Mouse (Mus musculus) retina, postnatal 1 day (tissue): Measurements from ENCODE around the gene Hoxd8.

Experiments
- DNase-seq: peaks from one replicate; pipeline ENCODE4 v3.0.0-alpha.2; 2012

Gene Hoxd8

DNA sequence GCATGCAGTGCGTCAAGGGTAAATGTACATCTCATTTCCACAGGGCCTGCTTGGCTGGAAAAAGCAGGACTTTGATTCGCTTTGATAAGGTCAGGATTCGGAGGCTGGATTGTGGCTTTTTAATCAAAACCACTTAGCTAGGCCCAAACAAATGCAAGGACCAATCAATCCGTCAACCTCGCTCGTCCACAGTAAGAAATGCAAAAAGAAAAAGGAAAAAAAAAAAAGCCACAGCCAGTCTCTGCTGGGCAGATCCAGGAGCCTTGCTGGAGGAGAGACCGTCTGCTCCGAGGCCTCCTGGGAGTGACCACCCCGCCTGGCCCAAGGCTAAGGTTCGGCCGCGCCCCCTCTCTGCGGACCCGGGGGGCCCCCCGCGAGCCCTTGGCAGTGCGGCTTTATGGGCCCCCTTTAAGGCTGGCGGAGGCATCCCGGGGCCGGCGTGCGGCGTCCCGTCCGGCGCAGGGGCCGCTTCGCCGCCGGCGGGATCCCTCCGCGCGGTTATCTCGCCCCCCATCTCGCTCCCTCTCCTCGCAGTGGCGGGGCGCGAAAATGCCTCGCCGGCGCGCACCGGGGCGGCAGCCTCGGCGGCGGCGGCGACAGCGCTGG, at the start of gene Hoxd8:
Gene Hoxd8 (plus strand): TSS at position 223 of the 606 bp plus-strand sequence.
- peak; percentile 69 for DNase-seq

DNA sequence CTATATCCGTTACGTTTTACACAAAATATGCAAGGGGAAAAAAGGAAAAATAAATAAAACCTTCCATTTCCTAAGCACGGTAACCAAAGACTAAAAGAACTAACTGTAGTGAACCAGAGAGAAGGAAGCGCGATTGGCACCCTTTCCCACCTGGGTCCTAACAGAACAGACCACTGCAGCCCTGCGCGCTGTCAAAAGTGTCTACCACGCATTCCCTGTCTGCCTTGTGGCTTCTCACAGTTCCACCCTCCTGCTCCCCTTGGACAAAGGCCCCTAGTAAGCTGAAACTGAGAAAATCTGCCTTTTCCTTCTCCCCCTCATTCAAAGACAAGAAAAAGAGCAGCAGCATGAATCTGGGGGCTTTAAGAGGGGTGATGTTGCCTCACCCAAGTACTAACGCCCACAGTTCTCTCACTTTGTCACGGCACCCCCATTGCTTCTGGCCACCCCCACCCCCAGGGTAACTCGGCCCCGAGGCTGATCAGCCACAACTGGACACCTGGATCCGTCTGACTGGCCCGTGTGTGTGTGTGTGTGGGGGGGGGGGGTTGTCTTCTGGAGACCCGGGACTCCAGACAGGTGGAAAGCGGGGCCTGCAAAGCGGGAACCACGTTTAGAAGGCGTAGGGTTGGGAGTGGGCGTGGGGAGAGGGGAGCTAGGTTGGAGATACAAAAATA, 49.5 kb upstream of the Hoxd8 start:
- no peak for DNase-seq

DNA sequence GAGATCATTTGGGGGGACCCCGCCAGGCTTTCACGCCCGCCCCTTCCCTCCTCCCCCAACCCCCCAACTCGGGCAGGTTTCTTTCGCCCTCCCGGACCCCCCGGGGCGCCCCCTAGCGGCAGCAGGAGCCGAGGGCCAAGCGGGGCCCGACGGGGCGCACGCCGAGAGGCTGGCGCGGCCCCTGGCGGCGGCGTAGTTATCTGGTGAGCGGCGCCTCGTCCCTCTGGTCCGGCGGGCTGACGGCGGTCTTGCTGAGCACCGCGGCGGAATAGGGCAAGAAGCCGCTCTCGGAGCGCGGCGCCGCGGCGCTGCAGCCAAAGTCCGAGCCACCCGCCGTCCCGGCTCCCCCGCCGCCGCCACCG, 49.0 kb upstream of the Hoxd8 start:
- peak; percentile 43 for DNase-seq

DNA sequence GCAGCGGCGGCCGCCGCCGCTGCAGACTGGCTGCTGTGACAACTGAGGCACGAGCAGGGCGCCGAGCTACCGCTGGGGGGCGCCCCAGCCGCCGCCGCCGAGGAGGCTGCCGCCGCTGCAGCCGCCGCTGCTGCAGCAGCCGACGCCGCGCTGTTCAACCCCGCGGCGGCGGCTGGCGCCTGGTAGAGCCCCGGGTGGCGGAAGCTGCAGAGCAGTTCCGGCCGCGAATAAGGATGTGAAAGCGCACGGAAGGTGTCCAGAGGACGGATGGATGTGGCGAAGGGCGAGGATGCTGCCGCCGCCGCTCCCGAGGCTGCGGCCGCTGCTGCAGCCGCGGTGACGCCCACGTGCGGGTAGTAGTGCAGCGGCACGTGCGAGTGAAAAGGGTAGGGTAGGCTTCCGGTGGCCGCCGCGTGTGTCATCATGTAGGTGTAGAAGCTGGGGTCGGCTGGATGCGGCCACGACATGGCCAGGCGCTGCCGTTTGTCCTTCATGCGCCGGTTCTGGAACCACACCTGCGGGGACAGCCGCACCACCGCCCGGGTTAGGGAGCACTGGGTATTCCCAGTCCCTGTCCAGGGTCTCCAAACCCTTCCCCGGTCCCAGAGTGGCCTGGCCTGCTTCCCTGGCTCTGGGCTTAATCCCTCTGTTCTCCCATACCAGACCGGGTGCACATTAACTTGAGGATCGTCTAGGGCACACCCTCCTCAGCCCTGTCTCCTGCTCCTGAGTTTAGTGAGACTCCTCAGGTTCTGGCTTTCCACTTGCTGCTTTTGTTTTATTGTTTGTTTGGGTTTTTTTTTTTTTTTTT, 48.4 kb upstream of the Hoxd8 start:
- peak; percentile 58 for DNase-seq

DNA sequence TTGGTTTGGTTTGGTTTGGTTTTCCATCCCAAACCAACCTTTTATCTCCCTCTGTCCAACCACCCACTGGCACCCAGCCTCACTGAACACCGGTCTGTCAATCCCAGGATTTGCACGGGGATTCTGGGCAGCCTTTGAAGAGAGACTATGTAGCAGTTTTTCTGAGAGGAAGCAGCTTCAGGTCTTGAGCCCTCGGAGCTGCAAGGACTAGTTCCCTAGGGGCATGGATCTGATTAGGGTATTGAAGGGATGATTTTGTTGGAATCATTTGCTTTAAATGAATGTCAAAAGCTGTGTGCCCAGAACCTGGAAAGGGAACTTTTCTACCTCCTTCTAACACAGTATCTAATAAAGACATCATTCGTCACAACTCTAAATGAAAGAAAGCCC, 47.8 kb upstream of the Hoxd8 start:
- DNase-seq: peak; percentile 43

DNA sequence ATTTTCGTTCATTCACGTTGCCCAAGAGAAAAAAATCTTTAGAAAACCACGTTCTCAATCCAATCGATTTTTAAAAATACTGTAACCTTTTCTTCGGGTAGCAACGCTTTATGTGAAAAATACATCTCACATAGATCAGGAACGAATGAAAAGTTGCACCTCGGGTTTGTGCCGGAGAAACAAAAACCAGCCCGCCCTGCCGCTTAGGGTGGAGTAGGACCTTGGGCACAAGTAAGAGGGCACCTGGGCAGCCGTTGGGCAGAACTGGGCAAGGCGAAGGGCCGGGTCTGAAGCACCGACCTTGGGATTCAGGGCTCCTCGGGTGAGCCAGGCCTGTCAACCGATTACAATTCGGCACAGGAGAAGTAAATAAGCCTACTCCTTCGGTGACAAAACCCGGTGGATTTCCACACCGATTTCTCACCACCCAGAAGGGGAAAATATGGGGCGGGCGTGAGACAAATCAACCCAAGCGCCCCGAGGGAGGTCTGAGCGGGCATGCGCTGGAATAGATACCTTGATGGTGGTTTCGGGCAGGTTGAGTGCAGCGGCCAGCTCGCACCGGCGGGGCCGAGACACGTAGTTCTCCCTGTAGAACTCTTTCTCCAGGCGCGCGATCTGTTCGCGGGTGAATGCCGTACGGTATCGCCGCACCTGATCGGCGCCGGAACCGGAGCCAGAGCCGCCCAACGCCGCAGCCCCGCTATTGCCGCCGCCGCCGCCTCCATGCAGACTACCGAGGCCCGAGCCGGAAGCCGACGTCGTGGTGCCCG, 47.0 kb upstream of the Hoxd8 start:
- DNase-seq: peak; percentile 40

DNA sequence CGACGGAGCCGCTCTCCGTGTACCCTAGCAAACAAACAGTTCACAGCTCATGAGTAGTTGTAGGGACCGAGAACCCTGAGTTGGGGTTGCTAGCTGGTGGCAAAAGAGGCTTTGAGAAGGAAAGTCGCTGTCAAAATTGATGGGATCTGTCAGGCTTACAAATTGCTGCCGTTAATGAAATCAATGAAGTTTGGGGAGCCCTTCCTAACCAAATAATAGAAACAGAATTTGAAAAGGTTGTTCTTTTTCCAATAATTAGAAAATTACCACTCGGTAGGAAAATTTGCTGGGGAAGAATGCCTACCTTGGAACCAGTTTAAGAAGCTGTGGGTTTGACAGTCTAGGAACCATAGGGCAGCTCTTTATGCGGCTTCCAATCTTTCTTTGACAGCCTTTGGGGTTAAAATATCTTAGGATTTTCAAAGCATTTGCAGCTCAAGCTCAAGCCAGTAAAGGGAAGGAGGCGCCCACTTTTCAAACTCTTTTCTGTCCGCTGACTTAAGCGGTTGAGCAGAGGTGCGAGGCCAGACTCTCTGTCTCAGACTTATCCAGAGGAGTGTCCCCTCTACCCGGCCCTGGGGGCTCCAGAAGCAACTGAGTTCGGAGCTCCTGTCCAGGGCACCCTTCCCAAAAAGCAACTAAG, 46.3 kb upstream of the Hoxd8 start:
- no peak for DNase-seq

DNA sequence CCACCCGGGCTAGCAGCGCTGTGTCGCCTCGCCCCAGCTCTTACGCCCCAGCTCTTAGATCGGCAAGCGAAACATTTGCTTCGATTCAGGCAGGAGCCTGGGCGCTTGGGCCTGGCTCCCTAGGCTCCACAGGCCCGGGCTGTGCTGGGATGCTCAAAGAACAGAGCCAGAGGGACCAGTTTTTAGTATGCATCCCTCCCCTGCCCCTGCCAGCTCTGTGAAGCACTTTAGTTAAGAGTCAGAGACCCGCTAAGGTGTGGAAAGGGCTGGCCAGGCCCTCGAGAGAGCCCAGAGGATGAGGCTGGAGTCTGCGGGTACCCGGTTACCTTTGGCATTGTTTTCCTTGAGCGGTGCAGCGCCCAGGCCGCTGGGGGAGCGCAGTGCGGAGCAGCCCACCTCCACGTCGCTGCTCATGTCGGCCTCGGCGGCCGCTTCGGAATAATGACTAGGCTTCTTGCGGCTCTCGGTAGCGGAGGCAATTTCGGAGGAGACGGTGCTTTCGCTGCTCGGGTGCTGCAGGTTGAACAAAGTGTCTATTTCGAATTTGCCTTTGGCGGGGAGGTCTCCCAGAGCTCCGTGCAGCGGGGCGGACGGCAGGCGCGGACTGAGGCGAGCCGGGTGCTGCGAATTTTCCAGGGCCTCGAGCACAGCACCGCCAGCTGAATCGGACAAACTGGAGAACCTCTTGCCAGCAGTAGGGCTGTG, 45.6 kb upstream of the Hoxd8 start:
- DNase-seq: peak; percentile 45

DNA sequence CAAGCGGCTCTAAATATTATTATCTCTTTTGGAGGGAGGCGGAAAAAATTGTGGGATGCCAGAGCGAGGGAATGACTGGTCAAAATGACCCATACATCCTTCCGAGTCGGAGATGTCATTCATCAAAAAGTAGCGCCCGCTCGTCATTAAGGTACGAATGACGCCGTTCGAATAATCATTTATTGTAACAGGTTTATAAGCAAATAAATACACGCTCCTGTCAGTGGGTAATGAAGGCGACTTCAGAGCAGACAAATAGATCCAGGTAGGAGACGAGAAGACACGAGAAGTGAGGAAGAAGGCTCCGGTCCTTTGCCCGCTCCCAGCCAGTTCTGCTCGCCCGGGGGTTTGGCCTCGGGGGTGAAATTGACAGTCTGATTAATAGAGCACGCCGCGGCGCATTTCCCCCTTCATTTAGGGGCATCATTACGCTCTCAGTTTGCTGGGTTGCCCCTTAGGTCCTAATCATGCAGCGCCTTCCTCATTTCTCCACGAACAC, 44.9 kb upstream of the Hoxd8 start, which contains the start of gene Evx2:
Gene Evx2 (minus strand): TSS at position 51 of the 499 bp plus-strand sequence.
- DNase-seq: peak; percentile 21

DNA sequence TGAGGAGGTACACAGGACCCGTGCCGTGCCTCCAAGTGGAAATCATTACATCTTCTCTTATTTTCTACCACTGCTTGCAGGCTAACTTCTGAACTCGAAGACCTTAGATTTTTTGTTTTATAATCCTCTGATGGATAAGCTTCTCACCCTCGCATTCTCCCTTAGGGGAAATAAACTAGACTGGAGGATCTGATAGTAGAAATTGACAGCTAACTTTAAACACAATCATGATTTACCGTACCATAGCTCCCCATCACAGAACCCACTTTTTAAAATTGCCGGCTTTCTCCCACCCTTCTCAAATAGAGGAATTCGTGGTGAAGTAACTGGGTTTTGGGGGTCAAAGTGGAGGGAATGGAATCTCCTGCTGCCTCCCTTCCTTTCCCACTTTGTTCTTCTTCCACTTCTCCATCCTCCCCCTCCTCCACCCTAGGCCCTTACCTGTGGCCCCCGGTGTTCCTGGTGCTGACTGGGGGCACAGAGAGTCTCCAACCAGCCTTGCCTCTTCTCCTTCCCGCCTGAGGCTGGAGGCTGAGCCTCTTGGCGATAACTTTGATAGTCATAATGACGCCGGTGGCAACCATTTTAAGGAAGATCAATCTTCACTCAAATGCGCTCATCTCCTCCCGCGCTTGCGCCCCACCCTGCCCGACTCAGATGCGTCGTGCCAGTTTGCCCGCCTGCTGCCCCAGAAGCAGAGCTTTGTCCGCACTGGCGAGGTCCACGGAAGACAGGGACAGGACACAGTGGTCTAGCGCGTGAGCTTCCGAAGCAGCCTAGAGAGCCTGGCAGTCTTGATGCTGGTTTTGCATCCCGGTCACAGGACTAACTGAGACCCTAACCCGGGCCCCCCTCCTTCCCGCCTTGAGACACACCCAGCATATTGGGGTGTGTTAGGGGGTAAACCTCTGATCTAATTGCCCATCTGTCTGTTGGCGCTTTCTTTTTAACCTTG, 43.7 kb upstream of the Hoxd8 start:
- no peak for DNase-seq

DNA sequence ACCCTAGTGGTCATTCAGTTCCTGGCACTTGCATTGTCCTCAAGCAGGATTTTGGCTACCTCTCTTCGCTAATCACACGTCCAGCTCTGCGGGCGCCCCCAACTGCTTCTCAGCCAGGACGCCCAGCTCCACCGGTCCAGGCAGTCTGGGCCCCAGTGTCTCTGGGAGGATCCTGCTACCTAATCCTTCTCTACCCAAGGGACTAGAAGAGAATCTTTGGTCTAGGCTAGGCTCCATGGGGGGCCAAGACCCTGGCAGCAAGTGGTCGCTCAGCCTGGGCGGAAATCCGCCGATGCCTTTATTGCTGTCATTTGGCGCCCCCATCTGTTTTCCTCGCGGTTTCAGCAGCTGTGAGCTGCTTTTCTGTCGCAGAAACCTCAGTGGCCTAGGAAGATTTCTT, 42.7 kb upstream of the Hoxd8 start:
- DNase-seq: peak; percentile 81

DNA sequence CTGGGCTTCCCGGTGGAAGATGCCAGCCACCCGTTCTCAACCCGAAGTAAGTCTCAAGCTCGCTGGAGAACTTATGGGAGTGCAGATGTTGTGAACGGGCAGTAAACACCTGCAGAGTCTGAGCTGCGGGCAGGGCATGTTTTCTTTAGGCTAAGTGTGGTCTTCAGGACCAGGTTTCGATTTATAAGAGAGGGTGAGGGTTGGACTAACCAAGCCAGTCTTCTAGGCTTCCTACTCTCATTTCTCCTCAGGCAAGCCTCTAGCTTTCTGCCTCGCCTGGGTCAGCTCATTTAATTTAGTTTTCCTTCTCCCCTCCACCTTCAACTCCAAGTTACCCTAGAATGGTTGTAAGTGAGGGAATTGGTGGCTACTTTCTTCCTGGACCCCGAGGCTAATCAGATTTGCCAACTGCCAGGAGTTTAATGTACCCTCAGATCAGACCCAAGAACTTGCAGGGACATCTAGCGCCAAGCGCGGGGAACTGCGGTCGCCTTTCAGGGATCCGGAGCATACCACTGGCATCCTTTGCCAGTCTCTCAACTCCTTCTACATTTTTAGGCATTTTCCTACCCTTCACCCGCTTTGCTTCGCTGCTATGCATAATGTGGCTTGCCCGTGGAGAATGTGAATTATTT, 41.0 kb upstream of the Hoxd8 start:
- peak; percentile 80 for DNase-seq

DNA sequence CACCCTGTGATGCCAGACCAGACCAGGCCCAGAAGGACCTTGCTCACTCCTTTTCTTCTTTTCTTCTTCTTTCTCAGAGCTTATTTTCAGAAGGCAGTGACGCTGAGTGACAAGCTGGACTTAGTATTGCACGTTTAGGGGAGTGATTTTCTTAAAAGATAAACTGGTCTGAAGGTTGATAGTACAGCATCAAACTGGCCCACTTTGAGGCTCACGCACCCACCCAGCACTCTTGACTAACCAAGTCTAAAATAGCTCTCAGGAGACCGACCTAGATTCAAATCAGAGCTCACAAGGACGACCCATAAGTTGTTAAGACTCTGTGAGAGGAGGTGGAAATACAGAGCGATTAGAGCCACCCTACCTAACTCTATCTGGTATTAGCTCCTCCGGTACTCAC, 38.0 kb upstream of the Hoxd8 start:
- no peak for DNase-seq

DNA sequence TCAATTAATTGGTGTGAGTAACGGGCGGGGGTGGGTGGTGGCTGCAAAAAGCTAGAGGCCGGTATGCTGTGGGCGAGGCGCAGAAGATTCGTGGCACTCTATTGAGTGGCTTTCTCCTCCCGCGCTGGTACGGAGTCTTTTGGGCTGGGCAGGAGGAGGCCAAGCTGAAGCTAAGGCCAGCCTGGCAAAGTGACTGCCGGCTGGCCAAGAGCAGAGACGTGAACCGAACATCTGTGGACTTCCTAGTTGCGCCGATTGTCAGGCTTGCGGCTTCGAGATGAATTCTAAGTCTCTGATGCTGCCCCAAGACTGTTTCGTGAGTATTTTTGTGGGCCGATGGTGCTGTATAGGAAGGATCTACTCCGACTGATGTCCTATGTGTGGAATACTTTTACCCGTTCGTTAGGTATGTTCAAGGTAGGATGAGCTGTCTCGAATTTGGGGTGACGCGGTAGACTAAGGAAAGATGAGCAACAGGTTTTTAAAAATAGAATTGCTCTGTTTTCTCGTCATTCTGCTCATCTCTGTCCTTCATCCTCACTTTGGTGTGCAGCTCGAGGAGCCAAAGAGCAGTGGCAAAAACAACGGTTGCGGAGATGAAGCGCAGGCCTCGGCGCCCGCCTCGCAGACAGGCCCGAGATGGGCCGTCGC, 37.1 kb upstream of the Hoxd8 start:
- no peak for DNase-seq

DNA sequence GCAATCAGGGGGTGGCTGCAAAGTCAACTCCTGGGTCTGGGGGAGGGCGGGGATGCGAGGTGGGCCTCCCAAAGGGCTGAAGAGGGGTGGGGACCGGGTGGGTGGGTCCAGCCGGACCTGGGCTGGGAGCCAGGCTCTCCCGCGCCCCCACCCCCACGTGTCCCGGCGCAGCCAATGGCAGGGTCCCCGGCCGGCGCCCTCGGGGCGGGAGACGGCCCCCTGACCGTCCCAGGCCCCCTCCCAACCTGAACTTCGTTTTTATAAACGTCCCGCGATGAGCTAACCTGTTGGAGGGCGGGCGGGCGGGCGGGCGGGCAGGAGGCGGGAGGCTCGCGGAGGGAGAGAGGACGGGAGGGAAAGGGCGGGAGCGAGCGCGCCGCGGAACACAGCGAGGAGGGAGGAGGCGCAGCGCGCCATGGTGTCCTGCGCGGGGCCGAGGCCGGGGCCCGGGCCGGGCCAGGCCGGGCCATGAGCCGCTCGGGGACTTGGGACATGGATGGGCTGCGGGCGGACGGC, 36.5 kb upstream of the Hoxd8 start, which contains the start of gene Hoxd13:
Gene Hoxd13 (plus strand): TSS at position 469 of the 516 bp plus-strand sequence.
- no peak for DNase-seq

DNA sequence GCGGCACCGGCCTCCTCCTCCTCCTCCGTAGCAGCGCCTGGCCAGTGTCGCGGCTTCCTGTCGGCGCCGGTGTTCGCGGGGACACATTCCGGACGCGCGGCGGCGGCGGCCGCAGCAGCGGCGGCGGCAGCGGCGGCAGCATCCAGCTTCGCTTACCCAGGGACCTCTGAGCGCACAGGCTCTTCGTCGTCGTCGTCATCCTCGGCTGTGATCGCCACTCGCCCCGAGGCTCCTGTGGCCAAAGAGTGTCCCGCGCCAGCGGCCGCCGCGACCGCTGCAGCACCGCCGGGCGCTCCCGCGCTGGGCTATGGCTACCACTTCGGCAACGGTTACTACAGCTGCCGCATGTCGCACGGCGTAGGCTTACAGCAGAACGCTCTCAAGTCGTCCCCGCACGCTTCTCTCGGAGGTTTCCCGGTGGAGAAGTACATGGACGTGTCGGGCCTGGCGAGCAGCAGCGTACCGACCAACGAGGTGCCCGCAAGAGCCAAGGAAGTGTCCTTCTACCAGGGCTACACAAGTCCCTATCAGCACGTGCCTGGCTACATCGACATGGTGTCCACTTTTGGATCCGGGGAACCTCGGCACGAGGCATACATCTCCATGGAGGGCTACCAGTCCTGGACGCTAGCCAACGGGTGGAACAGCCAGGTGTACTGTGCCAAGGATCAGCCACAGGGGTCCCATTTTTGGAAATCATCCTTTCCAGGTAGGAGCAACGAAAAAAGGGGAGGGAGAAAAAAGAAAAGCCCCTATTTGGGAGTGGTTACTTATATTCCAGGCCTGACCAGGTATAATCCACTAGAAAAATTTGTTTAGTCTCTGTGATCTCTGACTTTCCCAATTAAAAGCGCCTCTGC, 35.8 kb upstream of the Hoxd8 start:
- DNase-seq: peak; percentile 55

DNA sequence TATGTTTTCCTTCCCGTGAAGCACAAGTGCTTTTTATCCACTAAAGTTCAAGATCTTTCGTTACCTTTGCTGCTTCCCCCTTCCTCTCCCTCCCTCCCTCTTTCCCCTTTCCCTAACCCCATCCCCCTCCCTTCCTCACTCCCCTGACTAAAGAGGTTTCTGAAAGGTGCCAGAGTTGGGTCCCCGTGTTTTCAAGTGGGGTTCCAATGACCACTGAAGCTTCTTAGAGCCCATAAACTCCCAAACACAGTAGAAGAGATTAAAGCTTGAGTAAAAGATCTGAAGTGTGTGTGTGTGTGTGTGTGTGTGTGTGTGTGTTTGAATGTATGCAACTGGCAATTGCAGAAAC, 35.2 kb upstream of the Hoxd8 start:
- no peak for DNase-seq

DNA sequence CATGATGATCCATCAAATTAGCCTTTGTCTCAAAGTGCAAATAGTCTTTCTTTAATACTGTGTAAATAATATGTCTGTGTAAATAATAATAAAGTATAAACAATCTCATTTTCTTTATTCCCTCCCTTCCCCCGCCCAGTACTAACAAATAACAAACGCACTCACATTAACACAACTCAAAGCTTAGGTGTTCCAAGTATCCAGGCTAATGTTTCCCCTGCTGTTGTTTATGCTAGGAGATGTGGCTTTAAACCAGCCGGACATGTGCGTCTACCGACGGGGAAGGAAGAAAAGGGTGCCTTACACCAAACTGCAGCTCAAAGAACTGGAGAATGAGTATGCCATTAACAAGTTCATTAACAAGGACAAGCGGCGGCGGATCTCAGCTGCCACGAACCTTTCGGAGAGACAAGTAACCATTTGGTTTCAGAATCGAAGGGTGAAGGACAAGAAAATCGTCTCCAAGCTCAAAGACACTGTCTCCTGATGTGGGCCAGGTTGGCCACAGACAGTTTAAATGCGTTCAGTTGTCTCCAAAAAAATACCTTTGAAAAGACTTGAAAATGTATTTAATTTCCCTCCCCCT, 34.7 kb upstream of the Hoxd8 start:
- DNase-seq: no peak
